Mouse (Mus musculus): ENCODE results near the gene Foxg1. TPM values are rescaled to one million over a fixed set of nuclear protein-coding genes. Genes with fewer than 3 reads are reported as not detected.

Foxg1 gene
- polyA plus RNA-seq, 1 experiment from 2014 or later, result 0.19 TPM

GRCm38 (mm10) chr12:49390926-49391304 lies 8.5 kb downstream of the Foxg1 start:
- under 1% methylated on average over 9 of the region's 9 CpGs for WGBS
- H3K4me1 ChIP-seq, result peaks cover 4% of the 10 kb centered on the region; the same call in 1 of the 2 replicates
- no peak for DNase-seq (ENCODE audit: low spot score)
- peak overlapping the region; percentile 36 for H3K4me3 ChIP-seq
- peaks cover 96% of the 10 kb centered on the region for H3K27me3 ChIP-seq (ENCODE audit: low read depth, poor library complexity, severe bottlenecking)
- no peaks in the 10 kb centered on the region for H3K36me3 ChIP-seq
- no peak overlapping the region for H3K27ac ChIP-seq
- no peaks in the 10 kb centered on the region for H3K9me3 ChIP-seq (replicated peaks)

GRCm38 (mm10) chr12:49391305-49392040 lies 9.0 kb downstream of the Foxg1 start:
- H3K36me3 ChIP-seq, result no peaks in the 10 kb centered on the region
- H3K4me1 ChIP-seq, result peaks cover 4% of the 10 kb centered on the region; the same call in 1 of the 2 replicates
- peak; percentile 86 for DNase-seq (ENCODE audit: low spot score)
- WGBS, result under 1% methylated on average over 42 of the region's 42 CpGs
- H3K27me3 ChIP-seq (ENCODE audit: low read depth, poor library complexity, severe bottlenecking), result peaks cover 96% of the 10 kb centered on the region
- H3K4me3 ChIP-seq, result peak overlapping the region; percentile 36
- no peak overlapping the region for H3K27ac ChIP-seq
- no peaks in the 10 kb centered on the region for H3K9me3 ChIP-seq (replicated peaks)

GRCm38 (mm10) chr12:49392041-49392390 lies 9.6 kb downstream of the Foxg1 start:
- Histone ChIP-seq H3K4me3 (peak overlapping the region; percentile 36; the same call in 1 of the 2 replicates), H3K36me3 (no peaks in the 10 kb centered on the region), H3K9me3 (replicated peaks) (no peaks in the 10 kb centered on the region), H3K27me3 (ENCODE audit: low read depth, poor library complexity, severe bottlenecking) (peaks cover 97% of the 10 kb centered on the region), H3K4me1 (peaks cover 4% of the 10 kb centered on the region; the same call in 1 of the 2 replicates), H3K27ac (no peak overlapping the region)
- no peak for DNase-seq (ENCODE audit: low spot score)
- 4% methylated on average over 10 of the region's 10 CpGs for WGBS

- Histone ChIP-seq H3K4me1 (peaks cover 4% of the 10 kb centered on the region; the same call in 1 of the 2 replicates), H3K9me3 (replicated peaks) (no peaks in the 10 kb centered on the region), H3K4me3 (no peak overlapping the region), H3K27me3 (ENCODE audit: low read depth, poor library complexity, severe bottlenecking) (peaks cover 99% of the 10 kb centered on the region), H3K27ac (no peak overlapping the region), H3K36me3 (no peaks in the 10 kb centered on the region)
- no peak for DNase-seq (ENCODE audit: low spot score)
- WGBS, result 4% methylated on average over 5 of the region's 5 CpGs
Observed at GRCm38 (mm10) chr12:49392876-49393275, 10.4 kb downstream of the Foxg1 start.

GRCm38 (mm10) chr12:49393639-49394038 lies 11.2 kb downstream of the Foxg1 start:
- WGBS, result 12% methylated on average over 3 of the region's 3 CpGs
- Histone ChIP-seq H3K9me3 (replicated peaks) (no peaks in the 10 kb centered on the region), H3K4me3 (no peak overlapping the region), H3K36me3 (no peaks in the 10 kb centered on the region), H3K27ac (no peak overlapping the region), H3K4me1 (peaks cover 4% of the 10 kb centered on the region; the same call in 1 of the 2 replicates), H3K27me3 (ENCODE audit: low read depth, poor library complexity, severe bottlenecking) (peaks cover 98% of the 10 kb centered on the region)
- no peak for DNase-seq (ENCODE audit: low spot score)

GRCm38 (mm10) chr12:49394181-49394580 lies 11.7 kb downstream of the Foxg1 start:
- 11% methylated on average over 1 of the region's 1 CpGs for WGBS
- no peak for DNase-seq (ENCODE audit: low spot score)
- Histone ChIP-seq H3K27me3 (ENCODE audit: low read depth, poor library complexity, severe bottlenecking) (peaks cover 99% of the 10 kb centered on the region), H3K4me3 (no peak overlapping the region), H3K27ac (no peak overlapping the region), H3K36me3 (no peaks in the 10 kb centered on the region), H3K4me1 (peaks cover 4% of the 10 kb centered on the region; the same call in 1 of the 2 replicates), H3K9me3 (replicated peaks) (no peaks in the 10 kb centered on the region)

GRCm38 (mm10) chr12:49394836-49395235 lies 12.4 kb downstream of the Foxg1 start:
- Histone ChIP-seq H3K4me3 (no peak overlapping the region), H3K4me1 (peaks cover 4% of the 10 kb centered on the region; the same call in 1 of the 2 replicates), H3K36me3 (no peaks in the 10 kb centered on the region), H3K27me3 (ENCODE audit: low read depth, poor library complexity, severe bottlenecking) (peaks cover 99% of the 10 kb centered on the region), H3K27ac (no peak overlapping the region), H3K9me3 (replicated peaks) (no peaks in the 10 kb centered on the region)
- WGBS, result under 1% methylated on average over 17 of the region's 17 CpGs
- DNase-seq (ENCODE audit: low spot score), result no peak

GRCm38 (mm10) chr12:49395969-49396368 lies 13.5 kb downstream of the Foxg1 start:
- Histone ChIP-seq H3K36me3 (no peaks in the 10 kb centered on the region), H3K4me3 (no peak overlapping the region), H3K9me3 (replicated peaks) (no peaks in the 10 kb centered on the region), H3K27me3 (ENCODE audit: low read depth, poor library complexity, severe bottlenecking) (peaks cover 99% of the 10 kb centered on the region), H3K27ac (no peak overlapping the region), H3K4me1 (peaks cover 6% of the 10 kb centered on the region)
- WGBS, result 17% methylated on average over 2 of the region's 2 CpGs
- no peak for DNase-seq (ENCODE audit: low spot score)

GRCm38 (mm10) chr12:49396776-49397175 lies 14.3 kb downstream of the Foxg1 start:
- no peaks in the 10 kb centered on the region for H3K9me3 ChIP-seq (replicated peaks)
- no peaks in the 10 kb centered on the region for H3K36me3 ChIP-seq
- H3K27ac ChIP-seq, result no peak overlapping the region
- H3K4me1 ChIP-seq, result peaks cover 10% of the 10 kb centered on the region
- H3K4me3 ChIP-seq, result no peak overlapping the region
- H3K27me3 ChIP-seq (ENCODE audit: low read depth, poor library complexity, severe bottlenecking), result peaks cover 99% of the 10 kb centered on the region
- WGBS, result 19% methylated on average over 1 of the region's 1 CpGs
- no peak for DNase-seq (ENCODE audit: low spot score)

- 27% methylated on average over 4 of the region's 4 CpGs for WGBS
- Histone ChIP-seq H3K4me1 (peaks cover 10% of the 10 kb centered on the region), H3K27ac (no peak overlapping the region), H3K27me3 (ENCODE audit: low read depth, poor library complexity, severe bottlenecking) (peaks cover 98% of the 10 kb centered on the region), H3K36me3 (no peaks in the 10 kb centered on the region), H3K4me3 (no peak overlapping the region), H3K9me3 (replicated peaks) (no peaks in the 10 kb centered on the region)
- no peak for DNase-seq (ENCODE audit: low spot score)
Observed at GRCm38 (mm10) chr12:49397443-49398162, 15.1 kb downstream of the Foxg1 start.

- no peak overlapping the region for H3K27ac ChIP-seq
- peaks cover 98% of the 10 kb centered on the region for H3K27me3 ChIP-seq (ENCODE audit: low read depth, poor library complexity, severe bottlenecking)
Observed at GRCm38 (mm10) chr12:49398163-49398540, 15.7 kb downstream of the Foxg1 start.

GRCm38 (mm10) chr12:49398636-49399035 lies 16.2 kb downstream of the Foxg1 start:
- no peak overlapping the region for H3K27ac ChIP-seq
- H3K4me1 ChIP-seq, result peaks cover 10% of the 10 kb centered on the region
- H3K9me3 ChIP-seq (replicated peaks), result no peaks in the 10 kb centered on the region
- H3K27me3 ChIP-seq (ENCODE audit: low read depth, poor library complexity, severe bottlenecking), result peaks cover 98% of the 10 kb centered on the region
- 18% methylated on average over 3 of the region's 3 CpGs for WGBS
- DNase-seq (ENCODE audit: low spot score), result no peak
- no peak overlapping the region for H3K4me3 ChIP-seq
- no peaks in the 10 kb centered on the region for H3K36me3 ChIP-seq

More at GRCm38 (mm10) chr12:49398163-49398540, 15.7 kb downstream of the Foxg1 start:
- Histone ChIP-seq H3K9me3 (replicated peaks) (no peaks in the 10 kb centered on the region), H3K4me1 (peaks cover 10% of the 10 kb centered on the region), H3K36me3 (no peaks in the 10 kb centered on the region), H3K4me3 (no peak overlapping the region)
- no peak for DNase-seq (ENCODE audit: low spot score)

GRCm38 (mm10) chr12:49399611-49400010 lies 17.2 kb downstream of the Foxg1 start:
- Histone ChIP-seq H3K27me3 (ENCODE audit: low read depth, poor library complexity, severe bottlenecking) (peaks cover 96% of the 10 kb centered on the region), H3K4me3 (no peak overlapping the region), H3K9me3 (replicated peaks) (no peaks in the 10 kb centered on the region), H3K4me1 (peaks cover 10% of the 10 kb centered on the region), H3K27ac (no peak overlapping the region), H3K36me3 (no peaks in the 10 kb centered on the region)
- 5% methylated on average over 1 of the region's 1 CpGs for WGBS
- no peak for DNase-seq (ENCODE audit: low spot score)
